Mouse (Mus musculus) intestine, postnatal 0 days (tissue): ENCODE results near the gene Jmy. TPM values are rescaled to one million over a fixed set of nuclear protein-coding genes. Genes with fewer than 3 reads are reported as not detected.

Experiments
- ATAC-seq: fragments of 200-750 bp; cut with Nextera tagmentation; 2 replicates; pipeline ENCODE4 v1.8.0; 2017; ENCODE audit warnings: mild to moderate bottlenecking, moderate TSS enrichment, moderate library complexity
- H3K27ac ChIP-seq: fragments of 300-500 bp; sonication (generic); 2 replicates; pipeline ENCODE4 v1.5.1; 2014; ENCODE audit warnings: mild to moderate bottlenecking, low read depth, low read length, moderate library complexity
- H3K27me3 ChIP-seq: fragments of 300-500 bp; sonication (generic); replicated peaks from 2 replicates; pipeline ENCODE4 v1.6.1; 2014; ENCODE audit warnings: low read length, mixed read lengths; ENCODE audit not compliant: control insufficient read depth, insufficient read depth
- H3K36me3 ChIP-seq: fragments of 300-500 bp; sonication (generic); 2 replicates; pipeline ENCODE4 v1.6.1; 2014; ENCODE audit warnings: mild to moderate bottlenecking, moderate library complexity; ENCODE audit not compliant: control insufficient read depth, insufficient read depth
- H3K4me1 ChIP-seq: fragments of 300-500 bp; sonication (generic); replicated peaks from 2 replicates; pipeline ENCODE4 v1.6.1; 2014; ENCODE audit warnings: antibody characterized with exemption, low read length, mixed read lengths; ENCODE audit not compliant: control insufficient read depth, insufficient read depth
- H3K4me2 ChIP-seq: fragments of 300-500 bp; sonication (generic); replicated peaks from 2 replicates; pipeline ENCODE4 v1.6.1; 2014; ENCODE audit warnings: low read depth, mild to moderate bottlenecking, moderate library complexity
- H3K4me3 ChIP-seq: fragments of 300-500 bp; sonication (generic); 2 replicates; pipeline ENCODE4 v1.5.1; 2014; ENCODE audit warnings: low read depth, low read length
- H3K9ac ChIP-seq: fragments of 300-500 bp; sonication (generic); 2 replicates; pipeline ENCODE4 v1.6.1; 2014; ENCODE audit warnings: mild to moderate bottlenecking, low read depth, low read length
- H3K9me3 ChIP-seq: fragments of 300-500 bp; sonication (generic); 2 replicates; pipeline ENCODE4 v1.6.1; 2016; ENCODE audit warnings: mixed run types; ENCODE audit not compliant: control insufficient read depth
- CTCF ChIP-seq: sonication (generic); IDR thresholded peaks from 2 replicates; pipeline ENCODE4 v1.5.1; 2016; ENCODE audit warnings: low read depth, mild to moderate bottlenecking, control low read depth, antibody characterized with exemption, moderate library complexity
- WGBS: fragments of 180-500 bp; shearing (Covaris S2); extraction: QIAGEN DNeasy Blood & Tissue Kit; methylation state at CpG from one replicate; pipeline ENCODE4 v1.1.7; 2014; 5-methylcytosine and 5-hydroxymethylcytosine counted together
- polyA plus RNA-seq: library from polyadenylated mRNA; unstranded; fragments of >200 nt; fragmentation: Nextera tagmentation; extraction: Ambion mirVana; gene quantifications from 2 replicates; pipeline ENCODE4 v1.2.1, GENCODE M21; 2015

Gene Jmy
- polyA plus RNA-seq, 1 experiment from 2014 or later: 3.3 TPM

GRCm38 (mm10) chr13:93498211-93499166 lies 1.1 kb downstream of the Jmy start:
- no peak for TF ChIP-seq CTCF
- peak overlapping the region; percentile 93 for H3K9ac ChIP-seq
- peak overlapping the region; percentile 96 for H3K4me2 ChIP-seq
- H3K27ac ChIP-seq: peak overlapping the region; percentile 99
- H3K36me3 ChIP-seq: no peaks in the 10 kb centered on the region
- WGBS: under 1% methylated on average over 93 of the region's 94 CpGs
- peak overlapping the region; percentile 89 for H3K4me3 ChIP-seq
- ATAC-seq: peak; percentile 41
- H3K9me3 ChIP-seq: no peaks in the 10 kb centered on the region
- H3K4me1 ChIP-seq: no peaks in the 10 kb centered on the region
- no peaks in the 10 kb centered on the region for H3K27me3 ChIP-seq

GRCm38 (mm10) chr13:93496977-93497376 lies 2.6 kb downstream of the Jmy start:
- ATAC-seq: no peak
- H3K27ac ChIP-seq: no peak overlapping the region
- peak overlapping the region; percentile 96 for H3K4me2 ChIP-seq
- no peak for TF ChIP-seq CTCF
- no peaks in the 10 kb centered on the region for H3K27me3 ChIP-seq
- no peak overlapping the region for H3K9ac ChIP-seq
- 11% methylated on average over 1 of the region's 1 CpGs for WGBS
- no peaks in the 10 kb centered on the region for H3K9me3 ChIP-seq
- H3K4me1 ChIP-seq: no peaks in the 10 kb centered on the region
- peak overlapping the region; percentile 89 for H3K4me3 ChIP-seq
- no peaks in the 10 kb centered on the region for H3K36me3 ChIP-seq

DNA sequence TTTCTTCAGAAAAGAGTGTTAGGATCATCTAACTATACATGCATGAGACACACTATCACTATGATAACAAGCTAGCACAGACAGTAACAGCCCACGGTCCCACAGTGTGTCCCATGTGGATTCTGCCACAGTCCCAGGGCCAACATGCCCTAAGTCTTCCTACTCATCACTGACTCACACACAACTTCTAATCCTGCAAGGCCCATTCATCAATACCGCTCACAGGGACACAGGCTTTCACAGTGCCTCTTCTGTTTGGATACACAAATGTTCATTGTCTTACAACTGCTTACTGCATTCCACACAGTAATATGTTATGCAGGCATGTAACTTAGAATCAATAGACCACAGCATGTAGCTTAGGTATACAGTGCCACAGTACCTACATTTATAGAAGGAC lies 11.1 kb downstream of the Jmy start:
- no peak overlapping the region for H3K9ac ChIP-seq
- no peak for ATAC-seq
- no peak for TF ChIP-seq CTCF
- H3K27me3 ChIP-seq: no peaks in the 10 kb centered on the region
- WGBS: 79% methylated on average over 2 of the region's 2 CpGs
- no peaks in the 10 kb centered on the region for H3K4me1 ChIP-seq
- H3K36me3 ChIP-seq: no peaks in the 10 kb centered on the region
- H3K27ac ChIP-seq: no peak overlapping the region
- no peak overlapping the region for H3K4me3 ChIP-seq
- no peaks in the 10 kb centered on the region for H3K9me3 ChIP-seq
- no peak overlapping the region for H3K4me2 ChIP-seq

DNA sequence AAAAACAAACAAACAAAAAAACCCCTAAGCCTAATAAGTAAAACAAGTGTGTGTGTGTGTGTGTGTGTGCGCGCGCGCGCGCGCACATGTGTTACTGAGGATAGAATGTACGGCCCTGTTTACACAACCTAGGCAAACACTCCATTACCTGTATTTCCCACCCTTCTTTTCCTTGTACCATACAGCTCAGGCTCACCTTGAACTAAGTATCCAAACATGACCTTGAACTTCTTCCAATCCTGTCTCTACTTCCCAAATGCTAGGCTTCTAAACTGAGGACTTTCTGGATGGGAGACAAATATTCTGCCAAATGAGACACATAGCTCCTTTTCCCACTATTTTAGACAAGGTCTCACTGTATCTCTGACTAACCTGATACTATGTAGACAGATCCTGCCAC lies 11.9 kb downstream of the Jmy start:
- Histone ChIP-seq H3K36me3 (no peaks in the 10 kb centered on the region), H3K27ac (no peak overlapping the region; the same call in 1 of the 2 replicates), H3K9me3 (no peaks in the 10 kb centered on the region), H3K4me1 (no peaks in the 10 kb centered on the region), H3K27me3 (no peaks in the 10 kb centered on the region), H3K4me3 (no peak overlapping the region), H3K9ac (no peak overlapping the region), H3K4me2 (no peak overlapping the region)
- WGBS: 94% methylated on average over 8 of the region's 8 CpGs
- TF ChIP-seq CTCF: no peak
- no peak for ATAC-seq

- H3K9ac ChIP-seq: no peak overlapping the region
- H3K9me3 ChIP-seq: no peaks in the 10 kb centered on the region
- no peaks in the 10 kb centered on the region for H3K27me3 ChIP-seq
- H3K36me3 ChIP-seq: no peaks in the 10 kb centered on the region
- H3K4me1 ChIP-seq: no peaks in the 10 kb centered on the region
- no peak for TF ChIP-seq CTCF
- H3K4me3 ChIP-seq: no peak overlapping the region
- ATAC-seq: no peak
- H3K4me2 ChIP-seq: no peak overlapping the region
- no peak overlapping the region for H3K27ac ChIP-seq
- 89% methylated on average over 3 of the region's 3 CpGs for WGBS
These were observed 15.3 kb downstream of the Jmy start for GRCm38 (mm10) chr13:93484276-93484675.

- Histone ChIP-seq H3K9me3 (no peaks in the 10 kb centered on the region), H3K4me2 (no peak overlapping the region), H3K27me3 (no peaks in the 10 kb centered on the region), H3K27ac (no peak overlapping the region), H3K4me1 (no peaks in the 10 kb centered on the region), H3K4me3 (no peak overlapping the region), H3K9ac (no peak overlapping the region), H3K36me3 (no peaks in the 10 kb centered on the region)
- no peak for ATAC-seq
- 92% methylated on average over 3 of the region's 3 CpGs for WGBS
- TF ChIP-seq CTCF: peak; percentile 34; the same call in 1 of the 2 replicates
These were observed 18.5 kb downstream of the Jmy start for GRCm38 (mm10) chr13:93481110-93481509.
